9 mouse cellular contexts compared by ENCODE assay signal in the genomic region with DNA sequence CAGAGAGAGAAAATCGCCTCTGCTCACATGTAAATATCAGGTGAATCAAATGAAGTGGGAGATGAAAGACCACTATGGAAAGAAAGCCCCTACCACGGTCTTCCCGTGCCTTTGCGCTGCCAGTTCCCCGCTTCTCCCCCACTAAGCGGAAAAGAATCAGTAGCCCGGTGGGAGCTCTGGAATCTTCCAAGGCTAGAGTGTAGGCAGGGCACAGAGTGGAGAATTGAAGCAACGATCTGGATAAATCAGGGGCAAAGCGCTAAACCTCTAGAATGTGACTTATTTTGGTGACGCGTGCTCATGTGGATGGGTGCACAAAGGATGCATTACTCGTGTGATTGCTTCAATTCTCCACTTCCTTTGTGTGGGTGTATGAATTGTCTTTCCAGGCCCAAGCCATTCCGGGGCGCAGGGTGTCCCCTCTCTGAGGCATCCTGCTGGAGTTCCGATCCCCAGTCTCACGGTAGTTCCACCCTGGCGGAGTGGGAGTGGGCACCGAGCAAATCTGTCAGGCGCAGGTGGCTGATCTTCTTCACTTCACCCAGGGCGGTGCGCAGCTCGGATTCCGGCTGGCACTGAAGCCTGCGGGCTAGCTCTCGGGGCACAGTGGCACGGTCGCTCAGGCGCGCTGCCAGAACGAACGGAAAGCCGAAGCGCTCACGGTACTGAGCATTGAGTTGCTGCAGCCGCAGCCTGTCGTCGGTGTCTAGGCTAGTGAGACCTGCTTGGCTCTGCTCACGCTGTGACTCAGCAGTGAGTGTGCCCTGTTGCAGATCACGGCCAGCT. TPM values are rescaled to one million over a fixed set of nuclear protein-coding genes. Genes with fewer than 3 reads are reported as not detected.
DNase-seq lines count a peak whose midpoint lies in the region; ATAC-seq and TF ChIP-seq lines count a peak whose summit lies in the region.
"Had no signal": no experiment of that assay in that cellular context is flagged by ENCODE, and none has a peak within 500 bp of the region (broad histone marks: within the 10 kb centered on the region; RNA-seq: fewer than 3 reads in every experiment).

No protein-coding gene starts in this region.

- H3K9ac ChIP-seq in kidney, postnatal 0 days (ENCODE audit: low read depth, low read length), result no peak overlapping the region
- H3K9ac ChIP-seq in neural tube, embryonic 15.5 days (replicated peaks), result no peak overlapping the region

- WGBS in kidney, postnatal 0 days, result under 1% methylated on average over 39 of the region's 39 CpGs
- 1% methylated on average over 39 of the region's 39 CpGs for WGBS in neural tube, embryonic 15.5 days

- no peak overlapping the region for H3K4me2 ChIP-seq in kidney, postnatal 0 days (ENCODE audit: low read length)
- H3K4me2 ChIP-seq in neural tube, embryonic 15.5 days, result no peak overlapping the region

- H3K36me3 ChIP-seq in kidney, postnatal 0 days (ENCODE audit: insufficient read depth, low read length), result no peaks in the 10 kb centered on the region
- H3K36me3 ChIP-seq in neural tube, embryonic 15.5 days, result no peaks in the 10 kb centered on the region

- DNase-seq in kidney, postnatal 0 days (ENCODE audit: low spot score), result no peak
- no peak for DNase-seq in kidney, adult 18-20 months
- peak; percentile 43 for DNase-seq in adrenal gland, adult 8-10 months
- no peak for DNase-seq in c-Kit-positive CD71-positive TER-119-positive erythroid progenitor cells, embryonic 14.5 days (ENCODE audit: low spot score)
- no peak for DNase-seq in layer of hippocampus, postnatal 36 days
- DNase-seq: kidney, adult 2 months; thymus, postnatal 36 days had no signal

- no peak overlapping the region for H3K27ac ChIP-seq in kidney, postnatal 0 days
- H3K27ac ChIP-seq in neural tube, embryonic 15.5 days (replicated peaks), result no peak overlapping the region

- ATAC-seq in kidney, postnatal 0 days (replicated peaks; ENCODE audit: low FRiP score, low read depth), result no peak
- peak; percentile 77 to 78 for ATAC-seq in hematopoietic stem cell, adult 5-6 weeks (replicated peaks in 1 of 2; ENCODE audit: insufficient read depth in 1 of 2, low FRiP score in 2 of 2, low TSS enrichment in 1 of 2, low read depth in 1 of 2, poor library complexity in 2 of 2, severe bottlenecking in 2 of 2)
- no peak for ATAC-seq in neural tube, embryonic 15.5 days (ENCODE audit: low FRiP score)

- H3K4me1 ChIP-seq in kidney, postnatal 0 days (replicated peaks; ENCODE audit: insufficient read depth, low read length), result no peaks in the 10 kb centered on the region
- peaks cover 10% of the 10 kb centered on the region; the same call in 1 of the 2 replicates for H3K4me1 ChIP-seq in neural tube, embryonic 15.5 days

- no peaks in the 10 kb centered on the region for H3K9me3 ChIP-seq in kidney, postnatal 0 days (replicated peaks; ENCODE audit: low read length)
- no peaks in the 10 kb centered on the region for H3K9me3 ChIP-seq in neural tube, embryonic 15.5 days (replicated peaks)

- peaks cover 85% of the 10 kb centered on the region for H3K27me3 ChIP-seq in kidney, postnatal 0 days (ENCODE audit: insufficient read depth, low read length)
- H3K27me3 ChIP-seq in neural tube, embryonic 15.5 days (replicated peaks), result peaks cover 93% of the 10 kb centered on the region

- no peak for TF ChIP-seq CTCF in kidney, postnatal 0 days (IDR thresholded peaks at IDR 0.05; ENCODE audit: low read depth)

- 0 out of 2 replicates have a peak overlapping the region, but pooled peaks have one; percentile 1 for H3K4me3 ChIP-seq in kidney, postnatal 0 days (replicated peaks; ENCODE audit: low read depth, low read length)
- H3K4me3 ChIP-seq in neural tube, embryonic 15.5 days (replicated peaks), result peak overlapping the region; percentile 5; the same call in 1 of the 2 replicates

RNA-seq across cellular contexts. Expression of gene Urad, which starts 7.4 kb away (rescaled TPM):
- polyA plus RNA-seq in kidney, postnatal 0 days (2015; fragmentation: Nextera tagmentation; extraction: Ambion mirVana), result not detected in 2 replicates
- total RNA-seq in adrenal gland, adult 8-10 months (2022), result 1 to 10 TPM in 2 of 4 experiments, not detected in 2; 1.2 to 1.5 TPM
- total RNA-seq in hematopoietic stem cell, adult 5-6 weeks (2017), result not detected in 2 replicates
- 0.24 TPM in 1 of 2 replicates, not detected in the other for polyA plus RNA-seq in neural tube, embryonic 15.5 days (2015; fragmentation: Nextera tagmentation; extraction: Ambion mirVana)
- total RNA-seq in layer of hippocampus, postnatal 36 days (2021), result not detected
- polyA plus RNA-seq: kidney, adult 2 months had no signal

RNA-seq across cellular contexts. Expression of gene Cdx2, which starts 7.8 kb away (rescaled TPM):
- not detected in 2 replicates for polyA plus RNA-seq in kidney, postnatal 0 days (2015; fragmentation: Nextera tagmentation; extraction: Ambion mirVana)
- total RNA-seq in adrenal gland, adult 8-10 months (2022), result not detected
- 0.74 TPM in 1 of 2 replicates, not detected in the other for total RNA-seq in hematopoietic stem cell, adult 5-6 weeks (2017)
- 3.1 TPM in 1 of 2 replicates, not detected in the other for polyA plus RNA-seq in neural tube, embryonic 15.5 days (2015; fragmentation: Nextera tagmentation; extraction: Ambion mirVana)
- not detected for total RNA-seq in layer of hippocampus, postnatal 36 days (2021)
- polyA plus RNA-seq: kidney, adult 2 months had no signal

RNA-seq across cellular contexts. Expression of gene Pdx1, which starts 45.1 kb away (rescaled TPM):
- polyA plus RNA-seq in kidney, postnatal 0 days (2015; fragmentation: Nextera tagmentation; extraction: Ambion mirVana), result not detected in 2 replicates
- total RNA-seq in adrenal gland, adult 8-10 months (2022), result not detected
- not detected in 2 replicates for total RNA-seq in hematopoietic stem cell, adult 5-6 weeks (2017)
- polyA plus RNA-seq in neural tube, embryonic 15.5 days (2015; fragmentation: Nextera tagmentation; extraction: Ambion mirVana), result not detected in 2 replicates
- not detected for total RNA-seq in layer of hippocampus, postnatal 36 days (2021)
- polyA plus RNA-seq: kidney, adult 2 months had no signal

Comparison
In these comparisons a context has a peak if more than half of its experiments do, and no peak if none do; other contexts are left out.
1. ATAC-seq: peak in hematopoietic stem cell, adult 5-6 weeks (2 of 2); none in kidney, postnatal 0 days (single experiment) and neural tube, embryonic 15.5 days (single experiment).